Mouse (Mus musculus): ENCODE measurements around the gene Atp5l.

DNA sequence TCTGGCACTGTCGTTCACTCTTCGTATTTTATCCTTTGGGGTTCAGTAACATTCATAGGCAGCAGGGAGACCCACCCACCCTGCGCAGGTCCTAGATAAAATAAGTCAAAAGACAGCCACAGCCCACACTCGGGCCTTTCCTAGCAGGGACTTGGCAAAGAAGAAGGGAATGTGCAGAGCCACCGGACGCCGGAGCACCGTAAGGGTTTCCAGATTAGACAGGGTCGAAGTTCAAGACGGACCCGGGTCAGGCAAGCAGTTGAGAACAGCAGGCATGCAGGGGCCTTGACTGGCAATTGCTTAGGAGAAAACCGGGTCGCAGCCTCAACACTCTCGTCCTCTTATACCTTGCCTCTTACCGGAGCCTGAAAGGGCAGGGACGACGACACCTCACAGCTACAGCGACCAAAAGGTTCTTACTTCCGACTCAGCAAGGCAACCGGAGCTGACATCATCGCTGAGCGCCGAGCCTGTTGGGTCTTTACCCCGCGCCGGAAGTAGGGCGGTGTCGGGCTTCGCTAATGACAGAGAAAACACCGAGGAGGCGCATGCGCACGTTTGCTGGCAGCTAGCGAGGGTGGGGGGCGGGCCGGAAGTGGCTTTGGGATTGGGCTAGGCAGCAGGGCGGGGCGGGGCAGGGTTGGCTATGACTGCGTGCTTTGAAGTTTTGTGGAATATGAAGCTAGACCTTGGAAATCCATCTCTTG lies 44.7 kb upstream of the Atp5l start, which contains the start of gene Ube4a:
- TF ChIP-seq CTCF (IDR thresholded peaks at IDR 0.05; ENCODE audit: low read depth): no peak
- TF ChIP-seq EP300 (optimal IDR thresholded peaks at IDR 0.05): no peak

Data from stomach, postnatal 0 days (tissue).